Mouse (Mus musculus): ENCODE measurements around the gene Arhgap9. TPM values are rescaled to one million over a fixed set of nuclear protein-coding genes. Genes with fewer than 3 reads are reported as not detected.

The Arhgap9 gene
- total RNA-seq (2014; rRNA removed), result 0.52 and 0.69 TPM in 2 replicates
- polyA plus RNA-seq (2015; fragmentation: Nextera tagmentation; extraction: Ambion mirVana), result 0.81 and 0.99 TPM in 2 replicates

DNA sequence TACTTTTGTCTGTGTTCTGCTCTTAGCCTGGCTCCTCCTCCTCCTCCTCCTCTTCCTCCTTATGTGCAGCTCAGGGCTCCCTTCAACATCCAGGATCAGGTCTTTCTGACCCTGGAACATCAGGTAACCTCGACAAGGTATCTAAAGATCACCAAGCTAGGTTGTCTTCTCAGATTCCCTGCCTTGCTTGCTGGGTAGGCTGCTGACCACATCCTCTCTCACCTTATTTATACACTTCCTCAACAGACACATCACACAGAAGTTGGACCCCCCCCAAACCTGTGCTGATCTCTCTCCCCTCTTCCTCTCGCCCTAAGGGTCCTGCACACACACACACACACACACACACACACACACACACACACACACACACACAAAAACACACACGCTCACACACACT lies at the start of gene Arhgap9:
Arhgap9 (plus strand) TSS at position 344 of the 400 bp plus-strand sequence.
- Histone ChIP-seq H3K27me3 (ENCODE audit: insufficient read depth, low read length) (peaks cover 21% of the 10 kb centered on the region), H3K4me2 (ENCODE audit: low read depth) (no peak within 1 kb of the TSS), H3K9ac (no peak within 1 kb of the TSS), H3K9me3 (ENCODE audit: low read length) (no peaks in the 10 kb centered on the region), H3K36me3 (ENCODE audit: insufficient read depth) (no peaks in the 10 kb centered on the region), H3K4me1 (ENCODE audit: insufficient read depth) (no peaks in the 10 kb centered on the region; the same call in 1 of the 2 replicates), H3K27ac (ENCODE audit: low read depth, low read length) (no peak within 1 kb of the TSS), H3K4me3 (ENCODE audit: low read depth, low read length) (no peak within 1 kb of the TSS)
- WGBS, result 82% methylated on average over 3 of the region's 3 CpGs
- no peak for TF ChIP-seq CTCF (IDR thresholded peaks at IDR 0.05; ENCODE audit: low read depth)
- ATAC-seq (no peak), DNase-seq (no peak)

- Histone ChIP-seq H3K4me1 (ENCODE audit: insufficient read depth) (peaks cover 5% of the 10 kb centered on the region), H3K27me3 (ENCODE audit: insufficient read depth, low read length) (no peaks in the 10 kb centered on the region), H3K9me3 (ENCODE audit: low read length) (no peaks in the 10 kb centered on the region), H3K4me3 (ENCODE audit: low read depth, low read length) (no peak overlapping the region), H3K4me2 (ENCODE audit: low read depth) (no peak overlapping the region), H3K27ac (ENCODE audit: low read depth, low read length) (no peak overlapping the region), H3K9ac (no peak overlapping the region), H3K36me3 (ENCODE audit: insufficient read depth) (peaks cover 78% of the 10 kb centered on the region)
- 90% methylated on average over 5 of the region's 5 CpGs for WGBS
- no peak for TF ChIP-seq CTCF (IDR thresholded peaks at IDR 0.05; ENCODE audit: low read depth)
- DNase-seq (no peak), ATAC-seq (no peak)
Measured at GRCm38 (mm10) chr10:127272371-127272770, 49.4 kb upstream of the Arhgap9 start.

DNA sequence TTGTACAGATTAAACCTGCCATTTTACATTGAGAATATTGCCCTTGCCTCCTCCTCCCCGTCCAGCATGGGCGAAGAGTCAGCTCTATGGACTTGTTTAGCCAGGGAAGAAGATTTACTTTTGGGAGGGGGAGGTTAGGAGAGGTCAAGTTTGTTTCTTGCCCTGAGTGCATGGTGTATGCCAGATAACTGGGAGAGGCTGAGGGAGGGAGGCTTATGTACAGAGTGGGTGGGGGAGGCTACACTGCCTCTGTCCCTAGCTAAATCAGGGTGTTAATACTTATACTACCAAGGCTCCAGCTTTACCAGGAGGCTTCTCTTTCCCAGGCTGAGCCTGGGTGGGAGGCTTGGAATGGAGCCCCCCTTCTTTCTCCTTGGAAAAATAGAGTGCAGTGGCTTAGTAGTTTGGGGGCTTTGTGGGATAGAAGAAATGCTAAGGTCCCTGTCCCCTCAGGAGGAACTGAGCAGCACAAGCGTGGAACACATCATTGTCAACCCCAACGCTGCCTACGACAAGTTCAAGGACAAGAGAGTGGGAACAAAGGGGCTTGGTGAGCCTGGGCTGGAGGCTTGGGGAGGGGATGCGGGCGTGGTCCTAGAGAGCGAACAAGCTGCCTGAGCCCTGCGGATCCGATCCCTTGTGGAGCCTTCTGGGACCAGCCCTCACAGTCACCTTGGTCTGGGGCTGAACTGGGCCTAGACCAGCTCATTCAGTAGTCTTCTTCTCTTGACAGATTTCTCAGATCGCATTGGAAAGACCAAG lies 47.3 kb upstream of the Arhgap9 start:
- 88% methylated on average over 11 of the region's 11 CpGs for WGBS
- H3K4me3 ChIP-seq (ENCODE audit: low read depth, low read length), result no peak overlapping the region
- no peak overlapping the region for H3K9ac ChIP-seq
- no peaks in the 10 kb centered on the region for H3K27me3 ChIP-seq (ENCODE audit: insufficient read depth, low read length)
- no peaks in the 10 kb centered on the region for H3K4me1 ChIP-seq (ENCODE audit: insufficient read depth)
- H3K36me3 ChIP-seq (ENCODE audit: insufficient read depth), result peaks cover 87% of the 10 kb centered on the region
- TF ChIP-seq CTCF (IDR thresholded peaks at IDR 0.05; ENCODE audit: low read depth), result no peak
- no peaks in the 10 kb centered on the region for H3K9me3 ChIP-seq (ENCODE audit: low read length)
- H3K4me2 ChIP-seq (ENCODE audit: low read depth), result no peak overlapping the region
- ATAC-seq, result no peak
- DNase-seq, result no peak
- H3K27ac ChIP-seq (ENCODE audit: low read depth, low read length), result no peak overlapping the region

GRCm38 (mm10) chr10:127279730-127280129 lies 42.0 kb upstream of the Arhgap9 start:
- WGBS, result 83% methylated on average over 2 of the region's 2 CpGs
- peak; percentile 16; the same call in 1 of the 2 replicates for TF ChIP-seq CTCF (IDR thresholded peaks at IDR 0.05; ENCODE audit: low read depth)
- Histone ChIP-seq H3K4me2 (ENCODE audit: low read depth) (no peak overlapping the region), H3K9ac (no peak overlapping the region), H3K4me1 (ENCODE audit: insufficient read depth) (no peaks in the 10 kb centered on the region), H3K4me3 (ENCODE audit: low read depth, low read length) (no peak overlapping the region), H3K9me3 (ENCODE audit: low read length) (no peaks in the 10 kb centered on the region), H3K36me3 (ENCODE audit: insufficient read depth) (peaks cover 91% of the 10 kb centered on the region), H3K27ac (ENCODE audit: low read depth, low read length) (no peak overlapping the region), H3K27me3 (ENCODE audit: insufficient read depth, low read length) (no peaks in the 10 kb centered on the region)
- ATAC-seq (peak; percentile 54; the same call in 1 of the 2 replicates), DNase-seq (no peak)

- Histone ChIP-seq H3K4me2 (ENCODE audit: low read depth) (no peak overlapping the region), H3K4me3 (ENCODE audit: low read depth, low read length) (no peak overlapping the region), H3K9me3 (ENCODE audit: low read length) (no peaks in the 10 kb centered on the region), H3K36me3 (ENCODE audit: insufficient read depth) (peaks cover 92% of the 10 kb centered on the region), H3K9ac (no peak overlapping the region), H3K4me1 (ENCODE audit: insufficient read depth) (no peaks in the 10 kb centered on the region), H3K27ac (ENCODE audit: low read depth, low read length) (no peak overlapping the region), H3K27me3 (ENCODE audit: insufficient read depth, low read length) (no peaks in the 10 kb centered on the region)
- no peak for DNase-seq
- TF ChIP-seq CTCF (IDR thresholded peaks at IDR 0.05; ENCODE audit: low read depth), result no peak
- ATAC-seq, result no peak
- 77% methylated on average over 8 of the region's 8 CpGs for WGBS
Measured at GRCm38 (mm10) chr10:127281316-127281715, 40.4 kb upstream of the Arhgap9 start.

DNA sequence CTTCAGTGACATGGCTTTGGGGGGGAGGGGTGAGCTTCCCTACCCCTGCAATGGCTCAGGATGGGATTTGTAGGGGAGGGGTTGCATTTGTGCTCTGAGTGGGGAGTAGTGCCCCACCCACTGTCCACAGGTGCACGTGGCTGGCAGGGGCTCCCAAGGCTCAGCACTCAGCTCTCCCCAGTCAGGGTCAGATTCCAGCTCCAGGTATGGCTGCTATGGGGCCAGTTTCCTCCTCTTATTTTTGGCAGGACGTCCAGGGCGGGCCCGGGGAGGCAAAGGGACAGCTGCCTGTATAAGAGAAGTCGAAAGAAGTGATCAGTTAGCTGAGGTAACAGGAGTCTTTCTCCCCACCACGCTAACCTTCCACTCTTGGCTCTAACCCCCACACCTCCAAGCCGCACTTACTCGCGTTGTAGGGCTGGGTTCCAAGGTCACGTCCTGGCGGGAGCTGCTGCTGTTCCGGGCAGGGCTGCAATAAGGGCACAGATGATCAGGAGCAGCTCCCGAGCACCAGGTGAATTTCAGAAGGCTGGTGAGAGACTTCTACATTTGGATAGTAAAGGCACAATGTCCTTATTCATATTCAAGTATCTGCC lies 39.0 kb upstream of the Arhgap9 start:
- H3K27me3 ChIP-seq (ENCODE audit: insufficient read depth, low read length), result no peaks in the 10 kb centered on the region
- no peak overlapping the region for H3K27ac ChIP-seq (ENCODE audit: low read depth, low read length)
- no peak for TF ChIP-seq CTCF (IDR thresholded peaks at IDR 0.05; ENCODE audit: low read depth)
- ATAC-seq, result no peak
- no peak for DNase-seq
- no peak overlapping the region for H3K9ac ChIP-seq
- no peak overlapping the region for H3K4me2 ChIP-seq (ENCODE audit: low read depth)
- WGBS, result 81% methylated on average over 13 of the region's 13 CpGs
- H3K9me3 ChIP-seq (ENCODE audit: low read length), result no peaks in the 10 kb centered on the region
- H3K4me3 ChIP-seq (ENCODE audit: low read depth, low read length), result no peak overlapping the region
- H3K36me3 ChIP-seq (ENCODE audit: insufficient read depth), result peaks cover 82% of the 10 kb centered on the region
- peaks cover 11% of the 10 kb centered on the region; the same call in 1 of the 2 replicates for H3K4me1 ChIP-seq (ENCODE audit: insufficient read depth)

DNA sequence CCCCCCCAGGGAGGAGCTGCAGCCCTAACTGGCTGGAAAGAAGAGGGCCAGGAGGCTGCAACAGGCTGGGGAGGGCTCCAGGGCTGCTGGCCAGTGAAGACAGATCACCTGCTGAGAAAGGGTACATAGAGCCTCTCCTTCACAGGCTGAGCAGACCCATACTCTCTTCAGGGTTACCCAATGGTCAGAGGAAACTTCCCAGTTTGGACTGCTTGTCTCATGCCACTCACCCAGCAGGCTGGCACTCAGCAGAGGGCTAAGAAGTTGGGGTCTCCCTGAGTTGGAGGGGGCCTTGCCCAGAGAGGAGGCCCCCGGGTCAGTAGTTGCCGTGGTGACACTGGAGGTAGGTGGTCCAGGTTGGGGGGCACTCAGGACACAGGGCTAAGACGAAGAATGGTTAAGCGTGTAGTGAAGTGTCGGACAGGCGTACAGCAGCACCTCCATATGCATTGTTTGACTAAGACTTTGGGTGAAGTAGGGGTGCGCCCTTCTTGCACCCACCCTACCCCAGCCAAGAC lies 37.6 kb upstream of the Arhgap9 start:
- 87% methylated on average over 7 of the region's 7 CpGs for WGBS
- Histone ChIP-seq H3K9me3 (ENCODE audit: low read length) (no peaks in the 10 kb centered on the region), H3K27me3 (ENCODE audit: insufficient read depth, low read length) (no peaks in the 10 kb centered on the region), H3K4me1 (ENCODE audit: insufficient read depth) (peaks cover 13% of the 10 kb centered on the region; the same call in 1 of the 2 replicates), H3K27ac (ENCODE audit: low read depth, low read length) (no peak overlapping the region), H3K9ac (no peak overlapping the region), H3K4me3 (ENCODE audit: low read depth, low read length) (no peak overlapping the region), H3K36me3 (ENCODE audit: insufficient read depth) (peaks cover 69% of the 10 kb centered on the region), H3K4me2 (ENCODE audit: low read depth) (no peak overlapping the region)
- DNase-seq (no peak), ATAC-seq (no peak)
- TF ChIP-seq CTCF (IDR thresholded peaks at IDR 0.05; ENCODE audit: low read depth), result no peak

Measured in forebrain, postnatal 0 days (tissue).